Mouse (Mus musculus) spleen, adult 2 months (tissue): ENCODE results near the gene Gm21732.
"Not testable (repeated sequence)": the region's sequence is repeated elsewhere in the genome, so short reads cannot be mapped to it uniquely, and the experiment has no call there.

ENCODE experiments used
- CTCF ChIP-seq: fragments of 200-500 bp; IDR thresholded peaks from 2 replicates; pipeline ENCODE4 v1.5.1; 2011; ENCODE audit warnings: mild to moderate bottlenecking, inconsistent platforms; ENCODE audit not compliant: insufficient read depth, insufficient read length, insufficient replicate concordance; ENCODE audit errors: extremely low read depth
- POLR2A ChIP-seq: fragments of 200-500 bp; IDR thresholded peaks from 2 replicates; pipeline ENCODE4 v1.6.1; 2011; ENCODE audit warnings: low read depth, low read length, inconsistent platforms

DNA sequence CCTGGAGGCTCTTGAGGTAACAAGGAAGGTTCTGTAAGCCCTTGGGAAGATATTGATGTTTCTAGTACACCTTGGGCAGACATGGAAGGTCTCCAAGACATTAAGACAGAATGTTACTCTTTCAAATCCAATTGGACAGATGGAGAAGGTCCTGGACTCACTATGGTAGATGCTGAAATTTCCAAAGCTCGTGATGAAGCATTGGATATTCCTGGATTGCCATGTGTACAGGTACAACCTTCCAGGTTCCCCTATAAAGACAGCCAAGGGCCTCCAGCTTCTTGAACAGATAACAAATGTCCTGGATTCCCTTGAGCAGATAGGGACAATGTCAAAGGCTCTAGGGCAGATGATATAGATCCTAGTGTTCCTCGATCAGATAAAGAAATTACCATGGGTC is at the start of gene Gm21732:
- TF ChIP-seq CTCF, POLR2A: not testable (repeated sequence)
